Mouse (Mus musculus) intestine, embryonic 14.5 days (tissue): ENCODE measurements at regions not wholly inside any gene's neighbourhood (a gene's known extent, or its start where the extent isn't known, plus 50 kb on each side); places are given as distances from the start of the nearest gene placed in this dataset.

ENCODE experiments used
- ATAC-seq: fragments of 200-750 bp; cut with Nextera tagmentation; replicated peaks from 2 replicates; pipeline ENCODE4 v1.8.0; 2017; ENCODE audit warnings: low read depth, moderate number of reproducible peaks, moderate TSS enrichment, moderate library complexity; ENCODE audit not compliant: low FRiP score, low TSS enrichment
- DNase-seq: peaks from one replicate; pipeline ENCODE4 v3.0.0-alpha.2; 2018; ENCODE audit warnings: low spot score
- H3K27ac ChIP-seq: fragments of 300-500 bp; sonication (generic); 2 replicates; pipeline ENCODE4 v1.5.1; 2014; ENCODE audit warnings: low read depth, mild to moderate bottlenecking, control low read depth
- H3K27me3 ChIP-seq: fragments of 300-500 bp; sonication (generic); replicated peaks from 2 replicates; pipeline ENCODE4 v1.6.1; 2014; ENCODE audit warnings: low read length, control low read depth; ENCODE audit not compliant: control insufficient read depth, insufficient read depth
- H3K36me3 ChIP-seq: fragments of 300-500 bp; sonication (generic); 2 replicates; pipeline ENCODE4 v1.6.1; 2014; ENCODE audit warnings: low read length, control low read depth; ENCODE audit not compliant: control insufficient read depth, insufficient read depth
- H3K4me1 ChIP-seq: fragments of 300-500 bp; sonication (generic); replicated peaks from 2 replicates; pipeline ENCODE4 v1.6.1; 2014; ENCODE audit warnings: low read length, control low read depth, mixed read lengths; ENCODE audit not compliant: control insufficient read depth, insufficient read depth
- H3K4me2 ChIP-seq: fragments of 300-500 bp; sonication (generic); 2 replicates; pipeline ENCODE4 v1.6.1; 2014; ENCODE audit warnings: low read length
- H3K4me3 ChIP-seq: fragments of 300-500 bp; sonication (generic); 2 replicates; pipeline ENCODE4 v1.5.1; 2014; ENCODE audit warnings: low read depth, low read length, control low read depth, mixed read lengths
- H3K9ac ChIP-seq: fragments of 300-500 bp; sonication (generic); 2 replicates; pipeline ENCODE4 v1.6.1; 2014; ENCODE audit warnings: mild to moderate bottlenecking, low read length
- H3K9me3 ChIP-seq: fragments of 300-500 bp; sonication (generic); 2 replicates; pipeline ENCODE4 v1.6.1; 2016; ENCODE audit warnings: low read length, control low read depth; ENCODE audit not compliant: control insufficient read depth
- WGBS: fragments of 180-500 bp; shearing (Covaris S2); extraction: QIAGEN DNeasy Blood & Tissue Kit; methylation state at CpG from one replicate; pipeline ENCODE4 v1.1.7; 2014; 5-methylcytosine and 5-hydroxymethylcytosine counted together

DNA sequence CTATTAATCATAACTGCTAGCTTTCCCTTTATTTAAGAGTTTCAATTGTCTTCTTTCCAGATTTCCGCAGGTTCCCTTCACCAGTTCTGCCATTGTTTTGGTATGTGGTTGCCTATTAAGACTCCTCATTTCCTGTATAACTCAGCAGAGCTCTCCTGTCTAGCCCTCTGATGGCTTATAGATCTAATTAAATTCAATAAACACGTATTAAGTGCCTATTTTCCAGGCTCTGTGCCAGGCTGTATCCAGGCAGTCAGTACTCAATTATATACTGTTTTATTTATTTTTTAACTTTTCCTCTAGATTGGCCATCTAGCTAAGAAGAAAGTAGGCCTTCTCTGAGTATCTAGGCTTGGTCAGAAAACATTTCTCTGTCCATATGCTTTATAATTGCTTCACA, 192.0 kb upstream of the Hhip start:
- DNase-seq (no peak), ATAC-seq (no peak)
- Histone ChIP-seq H3K36me3 (no peaks in the 10 kb centered on the region), H3K9ac (no peak overlapping the region), H3K4me1 (no peaks in the 10 kb centered on the region), H3K27ac (no peak overlapping the region), H3K27me3 (no peaks in the 10 kb centered on the region), H3K4me3 (no peak overlapping the region), H3K4me2 (no peak overlapping the region), H3K9me3 (no peaks in the 10 kb centered on the region)
- WGBS, result 51% methylated on average over 2 of the region's 2 CpGs

DNA sequence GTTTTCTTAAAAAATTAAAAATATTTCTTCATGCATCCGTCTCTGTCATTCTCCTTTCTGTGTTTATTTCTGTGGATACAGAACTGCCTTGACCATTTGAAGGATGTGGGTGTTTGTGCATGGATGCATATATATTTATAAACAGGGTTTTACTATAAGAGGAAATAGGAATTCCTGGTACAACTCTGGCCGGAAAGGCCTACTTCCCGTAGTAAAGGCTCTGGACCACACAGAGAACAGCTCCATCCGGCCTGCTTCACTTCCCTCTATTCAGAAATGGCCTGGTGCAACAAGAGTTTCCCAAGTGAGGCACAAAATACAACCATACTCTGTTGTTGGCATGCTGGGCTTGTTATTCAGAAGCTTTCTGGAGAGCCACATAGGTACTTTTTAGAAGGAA, 182.1 kb upstream of the Hhip start:
- no peaks in the 10 kb centered on the region for H3K36me3 ChIP-seq

DNA sequence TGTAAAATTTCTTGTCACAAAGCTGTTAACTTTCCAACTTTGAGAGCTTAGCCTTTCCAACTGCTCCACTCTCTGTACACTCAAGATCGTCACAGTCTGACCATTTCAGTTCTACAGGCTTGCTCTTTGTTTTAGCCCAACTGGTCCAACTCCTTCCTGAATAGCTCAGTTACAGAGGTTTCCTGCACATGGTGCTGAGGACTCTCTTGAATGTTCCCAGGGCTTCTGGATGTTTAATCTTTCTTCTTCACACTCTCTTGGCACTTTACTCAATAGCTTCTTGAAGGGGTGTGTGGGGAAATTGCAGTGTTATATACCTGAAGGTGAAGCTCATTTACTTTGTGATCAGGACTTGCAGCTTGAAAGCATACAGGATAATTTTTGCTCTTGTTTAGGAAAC, 152.6 kb upstream of the Hhip start:
- Histone ChIP-seq H3K4me1 (0 out of 2 replicates have a peak, but pooled peaks cover 4% of the 10 kb centered on the region), H3K9ac (no peak overlapping the region), H3K27ac (no peak overlapping the region), H3K4me2 (no peak overlapping the region), H3K36me3 (no peaks in the 10 kb centered on the region), H3K9me3 (no peaks in the 10 kb centered on the region), H3K27me3 (no peaks in the 10 kb centered on the region), H3K4me3 (no peak overlapping the region)
- no peak for DNase-seq
- ATAC-seq, result no peak
- 72% methylated on average over 1 of the region's 1 CpGs for WGBS

More for the DNA sequence above, 182.1 kb upstream of the Hhip start:
- Histone ChIP-seq H3K4me3 (no peak overlapping the region), H3K4me2 (no peak overlapping the region), H3K9me3 (no peaks in the 10 kb centered on the region), H3K9ac (no peak overlapping the region), H3K4me1 (no peaks in the 10 kb centered on the region), H3K27ac (no peak overlapping the region; the same call in 1 of the 2 replicates), H3K27me3 (no peaks in the 10 kb centered on the region)
- WGBS, result 67% methylated on average over 4 of the region's 4 CpGs
- DNase-seq (no peak), ATAC-seq (no peak)

- no peak overlapping the region for H3K9ac ChIP-seq
- 48% methylated on average over 15 of the region's 15 CpGs for WGBS
- no peaks in the 10 kb centered on the region for H3K4me1 ChIP-seq
- H3K36me3 ChIP-seq, result no peaks in the 10 kb centered on the region
- H3K27ac ChIP-seq, result no peak overlapping the region
- H3K9me3 ChIP-seq, result no peaks in the 10 kb centered on the region
- no peak overlapping the region for H3K4me2 ChIP-seq
- no peaks in the 10 kb centered on the region for H3K27me3 ChIP-seq
- DNase-seq (no peak), ATAC-seq (no peak)
- H3K4me3 ChIP-seq, result no peak overlapping the region
Observed at GRCm38 (mm10) chr8:80204678-80205654, 147.2 kb upstream of the Hhip start.

- no peaks in the 10 kb centered on the region for H3K4me1 ChIP-seq
- no peaks in the 10 kb centered on the region for H3K36me3 ChIP-seq
- DNase-seq (no peak), ATAC-seq (no peak)
- H3K27me3 ChIP-seq, result no peaks in the 10 kb centered on the region
- H3K4me2 ChIP-seq, result no peak overlapping the region
- H3K4me3 ChIP-seq, result no peak overlapping the region
- H3K27ac ChIP-seq, result no peak overlapping the region
- 46% methylated on average over 4 of the region's 4 CpGs for WGBS
- H3K9ac ChIP-seq, result no peak overlapping the region
- no peaks in the 10 kb centered on the region for H3K9me3 ChIP-seq
Observed at GRCm38 (mm10) chr8:80203769-80204677, 146.2 kb upstream of the Hhip start.

- H3K4me3 ChIP-seq, result no peak overlapping the region
- no peaks in the 10 kb centered on the region for H3K36me3 ChIP-seq
- H3K4me2 ChIP-seq, result no peak overlapping the region
- ATAC-seq (no peak), DNase-seq (no peak)
- no peaks in the 10 kb centered on the region for H3K4me1 ChIP-seq
- H3K9me3 ChIP-seq, result no peaks in the 10 kb centered on the region
- 82% methylated on average over 4 of the region's 4 CpGs for WGBS
- no peaks in the 10 kb centered on the region for H3K27me3 ChIP-seq
- no peak overlapping the region for H3K27ac ChIP-seq
- H3K9ac ChIP-seq, result no peak overlapping the region
Observed at GRCm38 (mm10) chr8:80197680-80198079, 139.9 kb upstream of the Hhip start.

GRCm38 (mm10) chr8:80190510-80190908, 132.7 kb upstream of the Hhip start:
- no peak for DNase-seq

DNA sequence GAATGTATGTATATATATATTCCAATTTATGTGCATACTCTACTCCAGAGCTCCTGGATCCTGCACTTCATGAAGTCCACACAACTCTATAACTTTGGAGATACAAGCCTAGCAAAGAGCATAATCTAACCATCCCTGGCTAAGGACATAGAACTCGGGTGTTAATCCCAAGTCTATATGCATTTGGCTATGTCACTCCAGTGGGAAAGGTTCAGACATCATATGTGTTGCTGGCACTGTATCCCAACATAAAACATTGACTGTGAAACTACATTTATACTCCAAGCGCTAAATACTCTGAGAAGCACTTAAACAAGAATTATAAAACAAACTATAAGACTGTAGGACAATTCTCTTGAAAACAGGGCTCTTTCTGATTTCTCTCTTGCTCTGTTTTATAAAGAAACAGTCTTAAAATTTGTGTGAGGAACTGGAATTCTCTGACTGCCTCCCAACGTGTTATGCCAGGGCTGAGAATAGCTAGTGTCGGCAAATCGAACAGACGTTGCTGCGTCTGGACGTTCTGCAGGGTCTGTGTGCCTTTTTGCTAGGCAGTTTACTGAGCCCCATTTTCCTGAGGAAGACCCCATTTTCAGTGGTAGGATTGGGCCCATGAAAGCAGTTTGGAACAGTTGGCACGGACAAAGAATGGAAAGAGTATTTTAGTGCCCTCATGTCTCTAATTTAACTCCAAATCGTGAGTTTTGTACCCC, 132.1 kb upstream of the Hhip start:
- DNase-seq, result no peak
- 57% methylated on average over 10 of the region's 10 CpGs for WGBS
- no peaks in the 10 kb centered on the region for H3K9me3 ChIP-seq
- no peak overlapping the region for H3K27ac ChIP-seq
- H3K27me3 ChIP-seq, result no peaks in the 10 kb centered on the region
- ATAC-seq, result no peak
- no peaks in the 10 kb centered on the region for H3K36me3 ChIP-seq
- no peak overlapping the region for H3K4me3 ChIP-seq
- no peak overlapping the region for H3K4me2 ChIP-seq
- no peak overlapping the region for H3K9ac ChIP-seq
- H3K4me1 ChIP-seq, result no peaks in the 10 kb centered on the region

More at GRCm38 (mm10) chr8:80190510-80190908, 132.7 kb upstream of the Hhip start:
- no peak overlapping the region for H3K4me2 ChIP-seq
- 56% methylated on average over 4 of the region's 4 CpGs for WGBS
- H3K27ac ChIP-seq, result no peak overlapping the region
- no peaks in the 10 kb centered on the region for H3K4me1 ChIP-seq
- no peak overlapping the region for H3K9ac ChIP-seq
- H3K36me3 ChIP-seq, result no peaks in the 10 kb centered on the region
- ATAC-seq, result no peak
- no peaks in the 10 kb centered on the region for H3K27me3 ChIP-seq
- H3K4me3 ChIP-seq, result no peak overlapping the region
- no peaks in the 10 kb centered on the region for H3K9me3 ChIP-seq
